Mouse (Mus musculus) intestine, embryonic 16.5 days (tissue): ENCODE data around the gene Lhx2. TPM values are rescaled to one million over a fixed set of nuclear protein-coding genes. Genes with fewer than 3 reads are reported as not detected.
A peak's percentile ranks its signal among the peaks of the same experiment; 100 is the strongest.

Source experiments
- ATAC-seq: fragments of 200-750 bp; cut with Nextera tagmentation; 2 replicates; pipeline ENCODE4 v1.8.0; 2017; ENCODE audit warnings: moderate TSS enrichment, moderate library complexity
- H3K27ac ChIP-seq: fragments of 300-500 bp; sonication (generic); 2 replicates; pipeline ENCODE4 v1.5.1; 2014; ENCODE audit warnings: mild to moderate bottlenecking, low read length
- H3K27me3 ChIP-seq: fragments of 300-500 bp; sonication (generic); replicated peaks from 2 replicates; pipeline ENCODE4 v1.6.1; 2014; ENCODE audit warnings: low read length, control low read depth, mixed read lengths; ENCODE audit not compliant: control insufficient read depth, insufficient read depth
- H3K36me3 ChIP-seq: fragments of 300-500 bp; sonication (generic); 2 replicates; pipeline ENCODE4 v1.6.1; 2014; ENCODE audit warnings: low read length, control low read depth; ENCODE audit not compliant: control insufficient read depth, insufficient read depth
- H3K4me1 ChIP-seq: fragments of 300-500 bp; sonication (generic); 2 replicates; pipeline ENCODE4 v1.6.1; 2014; ENCODE audit warnings: low read length, control low read depth, mixed read lengths; ENCODE audit not compliant: control insufficient read depth, insufficient read depth
- H3K4me2 ChIP-seq: fragments of 300-500 bp; sonication (generic); 2 replicates; pipeline ENCODE4 v1.6.1; 2014; ENCODE audit warnings: low read depth, low read length, control low read depth
- H3K4me3 ChIP-seq: fragments of 300-500 bp; sonication (generic); 2 replicates; pipeline ENCODE4 v1.5.1; 2014; ENCODE audit warnings: mild to moderate bottlenecking, low read length
- H3K9ac ChIP-seq: fragments of 300-500 bp; sonication (generic); 2 replicates; pipeline ENCODE4 v1.6.1; 2014; ENCODE audit warnings: low read depth, low read length
- H3K9me3 ChIP-seq: fragments of 300-500 bp; sonication (generic); 2 replicates; pipeline ENCODE4 v1.6.1; 2016; ENCODE audit warnings: low read length, control low read depth; ENCODE audit not compliant: control insufficient read depth
- WGBS: fragments of 180-500 bp; shearing (Covaris S2); extraction: QIAGEN DNeasy Blood & Tissue Kit; methylation state at CpG from one replicate; pipeline ENCODE4 v1.1.7; 2014; 5-methylcytosine and 5-hydroxymethylcytosine counted together
- polyA plus RNA-seq: library from polyadenylated mRNA; unstranded; fragments of >200 nt; fragmentation: Nextera tagmentation; extraction: Ambion mirVana; gene quantifications from 2 replicates; pipeline ENCODE4 v1.2.1, GENCODE M21; 2015

The Lhx2 gene
- polyA plus RNA-seq, 1 experiment from 2014 or later, result 0.05 TPM

GRCm38 (mm10) chr2:38368746-38369330, 29.8 kb downstream of the Lhx2 start:
- WGBS, result 6% methylated on average over 31 of the region's 31 CpGs
- H3K27me3 ChIP-seq, result peaks cover 49% of the 10 kb centered on the region

GRCm38 (mm10) chr2:38375606-38376304, 36.7 kb downstream of the Lhx2 start:
- Histone ChIP-seq H3K4me3 (no peak overlapping the region), H3K27me3 (peaks cover 37% of the 10 kb centered on the region), H3K9ac (no peak overlapping the region), H3K27ac (no peak overlapping the region), H3K9me3 (no peaks in the 10 kb centered on the region), H3K4me1 (0 out of 2 replicates have a peak, but pooled peaks cover 4% of the 10 kb centered on the region), H3K4me2 (0 out of 2 replicates have a peak overlapping the region, but pooled peaks have one; percentile 27), H3K36me3 (no peaks in the 10 kb centered on the region)
- WGBS, result 4% methylated on average over 20 of the region's 20 CpGs
- peak; percentile 44 for ATAC-seq

More at GRCm38 (mm10) chr2:38368746-38369330, 29.8 kb downstream of the Lhx2 start:
- H3K9ac ChIP-seq, result no peak overlapping the region
- H3K4me2 ChIP-seq, result peak overlapping the region; percentile 50
- no peaks in the 10 kb centered on the region for H3K36me3 ChIP-seq
- no peak overlapping the region for H3K27ac ChIP-seq
- peak; percentile 83 for ATAC-seq
- no peaks in the 10 kb centered on the region for H3K9me3 ChIP-seq
- peaks cover 4% of the 10 kb centered on the region; the same call in 1 of the 2 replicates for H3K4me1 ChIP-seq
- peak overlapping the region; percentile 28 for H3K4me3 ChIP-seq

- no peak overlapping the region for H3K4me2 ChIP-seq
- H3K4me3 ChIP-seq, result no peak overlapping the region
- H3K9ac ChIP-seq, result no peak overlapping the region
- no peaks in the 10 kb centered on the region for H3K9me3 ChIP-seq
- no peak for ATAC-seq
- no peak overlapping the region for H3K27ac ChIP-seq
- H3K4me1 ChIP-seq, result 0 out of 2 replicates have a peak, but pooled peaks cover 4% of the 10 kb centered on the region
- H3K27me3 ChIP-seq, result peaks cover 38% of the 10 kb centered on the region
- H3K36me3 ChIP-seq, result no peaks in the 10 kb centered on the region
- 82% methylated on average over 7 of the region's 7 CpGs for WGBS
Observed at GRCm38 (mm10) chr2:38377254-38377653, 38.2 kb downstream of the Lhx2 start.

GRCm38 (mm10) chr2:38378346-38378745, 39.3 kb downstream of the Lhx2 start:
- Histone ChIP-seq H3K9me3 (no peaks in the 10 kb centered on the region), H3K27ac (no peak overlapping the region), H3K36me3 (no peaks in the 10 kb centered on the region), H3K4me1 (0 out of 2 replicates have a peak, but pooled peaks cover 4% of the 10 kb centered on the region), H3K4me3 (no peak overlapping the region), H3K4me2 (no peak overlapping the region), H3K27me3 (peaks cover 35% of the 10 kb centered on the region), H3K9ac (no peak overlapping the region)
- WGBS, result 19% methylated on average over 5 of the region's 5 CpGs
- no peak for ATAC-seq

- no peak overlapping the region for H3K9ac ChIP-seq
- 0 out of 2 replicates have a peak, but pooled peaks cover 4% of the 10 kb centered on the region for H3K4me1 ChIP-seq
- H3K36me3 ChIP-seq, result no peaks in the 10 kb centered on the region
- no peak overlapping the region for H3K4me3 ChIP-seq
- peaks cover 31% of the 10 kb centered on the region for H3K27me3 ChIP-seq
- H3K4me2 ChIP-seq, result no peak overlapping the region
- no peaks in the 10 kb centered on the region for H3K9me3 ChIP-seq
- no peak overlapping the region for H3K27ac ChIP-seq
- ATAC-seq, result no peak
- 5% methylated on average over 29 of the region's 29 CpGs for WGBS
Observed at GRCm38 (mm10) chr2:38378849-38379545, 39.9 kb downstream of the Lhx2 start.

- Histone ChIP-seq H3K4me3 (no peak overlapping the region), H3K9me3 (no peaks in the 10 kb centered on the region), H3K4me1 (0 out of 2 replicates have a peak, but pooled peaks cover 4% of the 10 kb centered on the region), H3K4me2 (no peak overlapping the region), H3K9ac (no peak overlapping the region), H3K27ac (no peak overlapping the region), H3K36me3 (no peaks in the 10 kb centered on the region), H3K27me3 (peaks cover 28% of the 10 kb centered on the region)
- no peak for ATAC-seq
- 3% methylated on average over 4 of the region's 4 CpGs for WGBS
Observed at GRCm38 (mm10) chr2:38379546-38379870, 40.4 kb downstream of the Lhx2 start.

- H3K9ac ChIP-seq, result no peak overlapping the region
- H3K4me3 ChIP-seq, result no peak overlapping the region
- H3K9me3 ChIP-seq, result no peaks in the 10 kb centered on the region
- 0 out of 2 replicates have a peak, but pooled peaks cover 4% of the 10 kb centered on the region for H3K4me1 ChIP-seq
- WGBS, result 38% methylated on average over 10 of the region's 10 CpGs
- peaks cover 28% of the 10 kb centered on the region for H3K27me3 ChIP-seq
- ATAC-seq, result no peak
- no peak overlapping the region for H3K4me2 ChIP-seq
- H3K36me3 ChIP-seq, result no peaks in the 10 kb centered on the region
- H3K27ac ChIP-seq, result no peak overlapping the region
Observed at GRCm38 (mm10) chr2:38380136-38381083, 41.3 kb downstream of the Lhx2 start.

GRCm38 (mm10) chr2:38387568-38388262, 48.6 kb downstream of the Lhx2 start:
- Histone ChIP-seq H3K9ac (no peak overlapping the region), H3K4me1 (no peaks in the 10 kb centered on the region), H3K4me2 (no peak overlapping the region), H3K4me3 (no peak overlapping the region), H3K27ac (no peak overlapping the region), H3K36me3 (no peaks in the 10 kb centered on the region), H3K9me3 (no peaks in the 10 kb centered on the region), H3K27me3 (no peaks in the 10 kb centered on the region; the same call in 1 of the 2 replicates)
- WGBS, result 80% methylated on average over 10 of the region's 10 CpGs
- no peak for ATAC-seq
